Mouse (Mus musculus) olfactory bulb, adult 2 months (tissue): ENCODE results near the gene Cacna1e.

Experiments
- CTCF ChIP-seq: fragments of 200-500 bp; IDR thresholded peaks from 2 replicates; pipeline ENCODE4 v1.5.1; 2012; ENCODE audit warnings: low read depth, mild to moderate bottlenecking, low read length, moderate library complexity; ENCODE audit not compliant: insufficient read depth
- POLR2A ChIP-seq: fragments of 200-500 bp; IDR thresholded peaks from 2 replicates; pipeline ENCODE4 v1.6.1; 2012; ENCODE audit warnings: mild to moderate bottlenecking, low read depth, low read length, moderate library complexity; ENCODE audit not compliant: insufficient read depth

DNA sequence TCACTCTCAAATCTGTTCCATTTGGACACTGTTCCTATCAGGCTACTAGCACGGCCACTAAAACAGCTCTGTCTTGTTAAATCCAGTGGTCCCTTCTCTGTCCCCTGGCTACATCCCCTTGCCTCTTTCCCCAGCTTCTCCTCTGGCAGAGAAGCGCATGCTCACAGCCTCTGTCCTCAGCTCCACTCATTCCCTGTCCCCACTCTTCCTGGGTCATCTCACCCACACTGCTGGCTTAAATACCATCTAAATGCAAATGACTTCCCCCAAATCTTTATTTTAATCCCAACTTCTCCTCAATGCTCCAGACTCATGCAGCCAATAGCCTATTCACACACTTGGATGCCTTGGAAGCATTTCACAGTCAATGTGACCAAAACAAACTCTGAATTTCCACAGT, 407.6 kb downstream of the Cacna1e start:
- TF ChIP-seq CTCF (no peak), POLR2A (no peak)
